Mouse (Mus musculus) common myeloid progenitor, adult 5-6 weeks (primary cell): Measurements from ENCODE around the gene Polr1a. TPM values are rescaled to one million over a fixed set of nuclear protein-coding genes. Genes with fewer than 3 reads are reported as not detected.

Experiments used
- ATAC-seq: replicated peaks from 2 replicates; pipeline ENCODE4 v1.8.0; 2016; ENCODE audit warnings: low read depth, mild to moderate bottlenecking, moderate TSS enrichment, inconsistent platforms; ENCODE audit not compliant: poor library complexity, severe bottlenecking
- total RNA-seq: library from RNA; stranded (forward); fragments of 200-1000, 187-1606 nt; gene quantifications from 2 replicates; pipeline ENCODE4 v1.2.3, GENCODE M21; 2017

The Polr1a gene
- total RNA-seq, result 73.8 and 101 TPM in 2 replicates

GRCm38 (mm10) chr6:71908481-71909381, at the start of gene Polr1a, which contains the start of gene Ptcd3:
Gene Polr1a (plus strand): TSS chr6:71909053.
Gene Ptcd3 (minus strand): TSS chr6:71908750.
- ATAC-seq, result peak; percentile 95

GRCm38 (mm10) chr6:71867751-71868150, 41.1 kb upstream of the Polr1a start:
- ATAC-seq, result no peak

- ATAC-seq, result no peak
These were observed 40.0 kb upstream of the Polr1a start for GRCm38 (mm10) chr6:71868809-71869208.

- no peak for ATAC-seq
These were observed 37.5 kb upstream of the Polr1a start for GRCm38 (mm10) chr6:71871396-71871795.

GRCm38 (mm10) chr6:71877965-71878760, 30.7 kb upstream of the Polr1a start:
- ATAC-seq, result peak; percentile 59

GRCm38 (mm10) chr6:71893263-71893662, 15.6 kb upstream of the Polr1a start:
- ATAC-seq, result no peak

- ATAC-seq, result no peak
These were observed 1.1 kb upstream of the Polr1a start for GRCm38 (mm10) chr6:71907702-71908235.

- ATAC-seq, result no peak
These were observed 531 bp downstream of the Polr1a start for GRCm38 (mm10) chr6:71909384-71909783.

GRCm38 (mm10) chr6:71909840-71910239, 987 bp downstream of the Polr1a start:
- ATAC-seq, result no peak

- ATAC-seq, result no peak
These were observed 3.0 kb downstream of the Polr1a start for GRCm38 (mm10) chr6:71911686-71912450.

- ATAC-seq, result no peak
These were observed 11.9 kb downstream of the Polr1a start for GRCm38 (mm10) chr6:71920752-71921151.

GRCm38 (mm10) chr6:71925233-71925632, 16.4 kb downstream of the Polr1a start:
- ATAC-seq, result peak; percentile 64

GRCm38 (mm10) chr6:71927911-71928310, 19.1 kb downstream of the Polr1a start:
- ATAC-seq, result no peak

GRCm38 (mm10) chr6:71930053-71930452, 21.2 kb downstream of the Polr1a start:
- ATAC-seq, result peak; percentile 64

GRCm38 (mm10) chr6:71930830-71931437, 22.1 kb downstream of the Polr1a start:
- no peak for ATAC-seq

- ATAC-seq, result no peak
These were observed 23.5 kb downstream of the Polr1a start for GRCm38 (mm10) chr6:71932347-71932746.

- no peak for ATAC-seq
These were observed 25.3 kb downstream of the Polr1a start for GRCm38 (mm10) chr6:71934081-71934556.

- no peak for ATAC-seq
These were observed 26.9 kb downstream of the Polr1a start for GRCm38 (mm10) chr6:71935737-71936136.

GRCm38 (mm10) chr6:71940912-71941311, 32.1 kb downstream of the Polr1a start:
- ATAC-seq, result no peak
